Mouse (Mus musculus): ENCODE data around the gene Gm20605. TPM values are rescaled to one million over a fixed set of nuclear protein-coding genes. Genes with fewer than 3 reads are reported as not detected.

Gm20605 gene
- total RNA-seq, 2 experiments from 2014 or later: 2.9 to 3.3 TPM

GRCm38 (mm10) chr5:137623937-137624530, 4.9 kb upstream of the Gm20605 start:
- no peak overlapping the region for H3K4me3 ChIP-seq
- H3K27ac ChIP-seq: no peak overlapping the region
- intact Hi-C loops (cut with DNase I): no loop called here
- no peak for TF ChIP-seq CTCF (IDR thresholded peaks at IDR 0.05)
- DNase-seq: no peak

GRCm38 (mm10) chr5:137627991-137628390, 984 bp upstream of the Gm20605 start:
- DNase-seq: no peak
- peak; percentile 24; the same call in 1 of the 2 replicates for TF ChIP-seq CTCF (IDR thresholded peaks at IDR 0.05)
- Histone ChIP-seq H3K4me3 (peak overlapping the region; percentile 89), H3K27ac (peak overlapping the region; percentile 97)
- intact Hi-C loops (cut with DNase I): loop anchor here (1.0 kb wide), 1 partner anchor 27 kb away; the partner anchor contains the start of gene Mospd3

DNA sequence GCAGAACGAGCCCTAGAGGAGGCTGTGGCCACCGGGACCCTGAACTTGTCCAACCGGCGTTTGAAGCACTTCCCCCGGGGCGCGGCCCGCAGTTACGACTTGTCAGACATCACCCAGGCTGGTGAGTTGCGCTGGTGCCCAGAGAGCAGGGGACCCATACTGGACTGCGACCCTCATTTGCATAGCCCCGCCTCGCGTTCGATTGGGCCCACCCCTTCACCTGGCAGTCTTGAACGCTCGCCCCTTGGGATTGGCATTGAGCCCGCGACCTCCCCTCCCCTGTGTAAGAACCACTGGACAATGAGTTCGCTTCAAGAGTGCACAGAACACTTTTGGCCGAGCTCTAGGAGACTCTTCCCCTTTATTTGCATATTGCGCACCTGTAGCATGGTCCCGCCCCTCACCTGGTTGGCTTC, 339 bp downstream of the Gm20605 start:
- Histone ChIP-seq H3K4me3 (peak overlapping the region; percentile 89), H3K27ac (peak overlapping the region; percentile 95)
- TF ChIP-seq CTCF (IDR thresholded peaks at IDR 0.05): no peak
- no peak for DNase-seq
- intact Hi-C loops (cut with DNase I): no loop called here

DNA sequence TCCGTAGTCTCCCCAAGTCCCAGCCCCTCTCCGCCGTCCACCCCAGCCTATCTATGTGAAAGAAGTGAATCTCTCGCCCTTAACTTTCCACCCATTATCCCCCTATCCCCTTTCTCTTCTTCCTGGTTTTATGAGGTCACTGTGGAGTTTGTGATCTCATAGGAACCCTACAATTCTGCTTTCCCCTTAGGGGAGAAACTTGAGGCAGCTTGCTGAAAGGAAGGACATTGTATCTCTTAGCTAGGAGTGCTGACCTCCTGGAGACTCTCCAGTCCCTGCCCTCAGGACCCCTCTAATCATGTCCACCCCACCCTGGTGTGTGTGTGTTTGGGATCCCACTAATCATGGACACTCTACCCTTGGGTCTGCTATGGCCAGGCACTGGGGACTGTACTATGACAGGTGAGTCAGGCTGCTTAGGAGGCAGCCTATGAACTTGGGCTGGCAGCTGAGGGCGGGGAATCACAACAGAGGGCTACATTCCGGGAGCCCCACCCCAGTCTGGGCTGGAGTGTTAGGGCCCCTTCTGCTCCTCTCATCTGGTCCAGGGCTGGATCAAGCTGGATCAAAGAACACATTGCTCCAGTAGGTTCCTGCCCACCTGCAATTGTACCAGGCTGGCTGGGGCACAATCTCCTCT, 1.1 kb downstream of the Gm20605 start:
- H3K27ac ChIP-seq: peak overlapping the region; percentile 95
- no peak for TF ChIP-seq CTCF (IDR thresholded peaks at IDR 0.05)
- DNase-seq: no peak
- H3K4me3 ChIP-seq: peak overlapping the region; percentile 89
- intact Hi-C loops (cut with DNase I): no loop called here

DNA sequence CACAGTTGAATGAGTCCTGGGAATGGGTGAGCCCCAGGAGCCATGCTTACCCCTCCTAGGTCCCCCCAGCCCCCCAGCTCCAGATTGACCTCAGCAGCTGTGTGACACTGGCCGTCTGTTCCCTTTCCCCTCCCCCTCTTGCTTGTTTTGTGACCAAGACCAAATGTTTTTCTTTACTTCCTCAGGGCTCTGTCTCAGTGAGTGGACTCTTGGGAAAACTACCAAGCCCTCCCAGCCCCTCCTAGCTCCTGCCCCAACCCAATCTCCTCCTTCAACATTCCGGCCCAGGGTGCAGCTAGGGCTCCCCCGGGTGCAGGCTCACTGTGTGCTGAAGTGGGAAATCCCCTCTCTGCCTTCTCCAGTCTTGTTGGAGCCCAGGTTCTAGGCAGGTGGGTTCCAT, 1.6 kb downstream of the Gm20605 start:
- H3K4me3 ChIP-seq: peak overlapping the region; percentile 89
- intact Hi-C loops (cut with DNase I): no loop called here

GRCm38 (mm10) chr5:137631171-137631570, 2.2 kb downstream of the Gm20605 start:
- Histone ChIP-seq H3K4me3 (peak overlapping the region; percentile 89), H3K27ac (peak overlapping the region; percentile 95)
- TF ChIP-seq CTCF (IDR thresholded peaks at IDR 0.05): no peak
- DNase-seq: no peak
- intact Hi-C loops (cut with DNase I): no loop called here

More for the DNA sequence above, 1.6 kb downstream of the Gm20605 start:
- TF ChIP-seq CTCF (IDR thresholded peaks at IDR 0.05): no peak
- no peak for DNase-seq
- peak overlapping the region; percentile 95 for H3K27ac ChIP-seq

GRCm38 (mm10) chr5:137631591-137631990, 2.6 kb downstream of the Gm20605 start:
- Histone ChIP-seq H3K27ac (peak overlapping the region; percentile 95), H3K4me3 (peak overlapping the region; percentile 89)
- intact Hi-C loops (cut with DNase I): no loop called here
- no peak for DNase-seq
- TF ChIP-seq CTCF (IDR thresholded peaks at IDR 0.05): no peak

DNA sequence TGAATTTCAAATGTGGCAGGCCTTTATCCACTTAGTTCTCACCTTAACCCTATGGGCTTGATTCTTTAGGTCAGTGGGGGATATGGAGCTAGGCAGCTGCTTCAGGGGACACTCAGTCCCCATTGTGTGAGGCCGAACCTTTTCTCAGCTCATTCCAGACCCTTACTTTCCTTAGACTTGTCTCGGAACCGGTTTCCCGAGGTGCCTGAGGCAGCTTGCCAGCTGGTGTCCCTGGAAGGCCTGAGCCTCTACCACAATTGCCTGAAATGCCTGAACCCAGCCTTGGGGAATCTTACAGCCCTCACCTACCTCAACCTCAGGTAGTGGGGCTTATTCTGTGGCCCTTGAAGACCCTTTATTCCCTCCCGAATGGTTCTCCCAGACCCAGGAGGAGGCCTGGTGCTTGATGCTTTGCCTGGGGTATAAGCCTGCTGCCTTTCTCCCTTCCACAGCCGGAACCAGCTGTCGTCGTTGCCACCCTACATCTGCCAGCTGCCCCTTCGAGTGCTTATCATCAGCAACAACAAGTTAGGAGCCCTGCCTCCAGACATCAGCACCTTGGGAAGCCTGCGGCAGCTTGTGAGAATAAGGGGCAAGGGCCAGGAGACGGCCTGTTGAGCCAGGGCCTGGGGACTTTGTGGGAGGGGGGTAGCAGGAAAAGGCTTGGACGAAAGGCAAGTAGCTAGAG, 4.6 kb downstream of the Gm20605 start:
- intact Hi-C loops (cut with DNase I): no loop called here
- Histone ChIP-seq H3K4me3 (no peak overlapping the region), H3K27ac (peak overlapping the region; percentile 8; the same call in 1 of the 2 replicates)
- no peak for TF ChIP-seq CTCF (IDR thresholded peaks at IDR 0.05)
- DNase-seq: no peak

- intact Hi-C loops (cut with DNase I): no loop called here
- no peak for DNase-seq
- no peak overlapping the region for H3K27ac ChIP-seq
- no peak for TF ChIP-seq CTCF (IDR thresholded peaks at IDR 0.05)
- H3K4me3 ChIP-seq: no peak overlapping the region
These were observed 10.5 kb downstream of the Gm20605 start for GRCm38 (mm10) chr5:137639472-137639871.

DNA sequence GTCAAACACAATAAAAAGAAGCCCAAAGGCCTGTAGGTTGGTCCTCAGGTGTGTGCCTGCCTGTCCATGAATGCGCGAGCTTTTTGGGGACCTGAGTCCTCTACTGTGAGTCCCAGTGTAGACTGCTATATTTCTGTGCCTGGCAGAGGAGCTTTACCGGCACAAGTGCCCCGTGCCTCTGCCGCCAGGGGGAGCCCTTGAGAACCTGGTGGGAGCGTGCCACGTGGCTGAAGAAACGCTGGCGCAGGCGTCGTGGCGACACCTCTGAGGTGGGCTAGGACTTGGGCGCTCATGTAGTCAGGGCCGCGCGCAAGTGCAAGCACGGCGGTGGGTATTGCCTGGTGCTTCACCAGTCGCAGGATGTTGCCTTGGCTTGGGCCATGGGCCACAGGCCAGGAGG, 12.1 kb downstream of the Gm20605 start, which contains the start of gene Sap25:
Gene Sap25, plus strand, starts transcription at position 281 of the 400 bp plus-strand sequence.
- DNase-seq: peak; percentile 60
- TF ChIP-seq CTCF (IDR thresholded peaks at IDR 0.05): peak; percentile 58
- Histone ChIP-seq H3K4me3 (no peak within 1 kb of the TSS), H3K27ac (no peak within 1 kb of the TSS)
- intact Hi-C loops (cut with DNase I): no loop called here

- DNase-seq: no peak
- H3K4me3 ChIP-seq: no peak overlapping the region
- no peak for TF ChIP-seq CTCF (IDR thresholded peaks at IDR 0.05)
- intact Hi-C loops (cut with DNase I): no loop called here
- no peak overlapping the region for H3K27ac ChIP-seq
These were observed 13.9 kb downstream of the Gm20605 start for GRCm38 (mm10) chr5:137642886-137643285.

DNA sequence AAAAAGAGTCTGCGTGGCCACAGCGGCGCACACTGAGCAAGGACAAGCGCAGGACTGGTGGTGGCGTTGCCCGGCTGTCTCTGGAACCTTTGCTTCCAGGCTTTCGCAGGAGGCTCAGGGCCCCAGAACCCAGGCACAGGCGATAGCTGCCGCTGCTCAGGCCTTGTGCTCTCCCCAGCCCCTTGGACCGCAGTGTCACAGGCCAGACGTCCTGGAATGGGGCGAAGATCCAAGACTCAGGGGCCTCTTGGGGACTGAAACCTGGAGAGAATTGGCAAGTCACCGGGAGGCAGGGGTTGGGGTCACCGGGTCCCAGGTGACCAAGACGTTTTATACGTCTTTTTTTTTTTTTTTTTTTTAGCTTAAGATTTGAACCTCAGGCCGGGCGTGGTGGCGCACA, 15.5 kb downstream of the Gm20605 start:
- Histone ChIP-seq H3K4me3 (peak overlapping the region; percentile 65), H3K27ac (peak overlapping the region; percentile 31)
- intact Hi-C loops (cut with DNase I): no loop called here
- DNase-seq: no peak
- TF ChIP-seq CTCF (IDR thresholded peaks at IDR 0.05): no peak

DNA sequence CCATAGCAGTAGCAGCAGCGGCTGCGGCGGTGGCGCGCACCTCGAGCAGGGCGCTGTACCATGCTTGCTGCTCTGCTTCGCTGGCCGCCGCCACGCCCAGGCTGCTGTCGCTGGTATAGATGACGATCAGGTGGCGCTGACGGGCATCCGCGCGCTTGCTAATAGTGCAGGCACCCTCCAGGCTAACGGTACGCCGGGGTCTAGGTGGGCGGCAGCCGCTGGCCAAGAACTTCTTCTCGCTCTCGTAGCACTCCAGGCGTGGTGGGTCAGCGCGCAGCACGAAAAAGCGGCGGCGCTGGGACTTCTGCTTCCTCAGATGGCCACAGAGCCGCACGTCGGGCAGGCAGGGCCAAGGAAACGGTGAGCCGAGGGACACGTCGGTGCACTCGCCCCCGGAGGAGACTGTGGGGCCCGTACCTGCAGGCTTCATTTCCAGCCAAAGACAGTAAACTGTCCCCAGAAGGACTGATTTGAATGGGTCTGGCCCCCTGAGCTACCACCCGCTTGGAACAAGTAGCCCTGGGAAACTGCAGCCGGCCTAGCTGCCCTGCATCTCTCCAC, 16.2 kb downstream of the Gm20605 start:
- TF ChIP-seq CTCF (IDR thresholded peaks at IDR 0.05): no peak
- H3K4me3 ChIP-seq: peak overlapping the region; percentile 65
- peak overlapping the region; percentile 73 for H3K27ac ChIP-seq
- intact Hi-C loops (cut with DNase I): no loop called here
- no peak for DNase-seq
